In the genomic region with DNA sequence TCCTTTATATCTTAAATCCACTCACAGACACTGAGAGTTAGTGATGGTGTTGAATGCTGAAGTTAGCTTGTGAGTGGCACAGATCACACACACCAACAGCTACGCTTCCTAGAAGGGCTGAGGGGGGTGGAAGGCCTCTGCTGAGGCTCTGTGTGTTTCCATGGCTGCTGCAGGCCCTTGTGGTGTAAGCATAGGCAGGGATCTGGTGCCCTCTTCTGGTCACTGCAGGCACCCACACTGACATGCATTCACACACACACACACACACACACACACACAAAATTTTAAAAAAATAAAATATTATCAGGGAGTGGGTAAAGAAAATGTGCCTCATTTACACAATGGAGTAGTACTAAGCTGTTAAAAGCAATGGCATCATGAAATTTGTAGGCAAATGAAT, we compare ENCODE assay signal across 10 mouse cellular contexts.
A peak's percentile ranks its signal among the peaks of the same experiment; 100 is the strongest.
DNase-seq lines count a peak whose midpoint lies in the region; ATAC-seq and TF ChIP-seq lines count a peak whose summit lies in the region.
"Had no signal": no experiment of that assay in that cellular context is flagged by ENCODE, and none has a peak within 500 bp of the region (broad histone marks: within the 10 kb centered on the region; RNA-seq: fewer than 3 reads in every experiment).

No protein-coding gene starts in this region.

- H3K9ac ChIP-seq in hindbrain, postnatal 0 days (replicated peaks; ENCODE audit: low read length): no peak overlapping the region
- H3K9ac ChIP-seq in heart, embryonic 11.5 days (ENCODE audit: low read depth, low read length): no peak overlapping the region

- H3K27me3 ChIP-seq in hindbrain, postnatal 0 days (ENCODE audit: insufficient read depth, low read length): no peaks in the 10 kb centered on the region
- H3K27me3 ChIP-seq in hindbrain, embryonic 10.5 days (ENCODE audit: insufficient read depth, poor library complexity, severe bottlenecking): no peaks in the 10 kb centered on the region
- no peaks in the 10 kb centered on the region for H3K27me3 ChIP-seq in heart, embryonic 11.5 days (ENCODE audit: control insufficient read depth, insufficient read depth, low read length)

- no peaks in the 10 kb centered on the region for H3K36me3 ChIP-seq in hindbrain, postnatal 0 days (ENCODE audit: insufficient read depth, low read length)
- H3K36me3 ChIP-seq in hindbrain, embryonic 10.5 days: no peaks in the 10 kb centered on the region
- H3K36me3 ChIP-seq in heart, embryonic 11.5 days (ENCODE audit: control insufficient read depth, insufficient read depth, low read length): no peaks in the 10 kb centered on the region

- DNase-seq in hindbrain, postnatal 0 days (ENCODE audit: low spot score): peak; percentile 30
- no peak for DNase-seq in hindbrain, embryonic 10.5 days (ENCODE audit: low spot score)
- DNase-seq in right cerebral cortex, postnatal 14 days: peak; percentile 39
- DNase-seq in right cerebral cortex, postnatal 4 days: no peak
- DNase-seq in thymus, postnatal 36 days: peak; percentile 59 to 70
- no peak for DNase-seq in spleen, postnatal 14 days (ENCODE audit: low spot score in 2 of 2)
- DNase-seq: cerebellum, postnatal 25 days; gastrocnemius, postnatal 14 days had no signal

- peaks cover 16% of the 10 kb centered on the region; the same call in 1 of the 2 replicates for H3K4me1 ChIP-seq in hindbrain, postnatal 0 days (ENCODE audit: insufficient read depth, low read length)
- H3K4me1 ChIP-seq in hindbrain, embryonic 10.5 days (replicated peaks): peaks cover 16% of the 10 kb centered on the region
- no peaks in the 10 kb centered on the region for H3K4me1 ChIP-seq in heart, embryonic 11.5 days (ENCODE audit: control insufficient read depth, insufficient read depth, low read length)

- H3K4me2 ChIP-seq in hindbrain, postnatal 0 days (ENCODE audit: low read depth, low read length): no peak overlapping the region
- H3K4me2 ChIP-seq in heart, embryonic 11.5 days: no peak overlapping the region

- TF ChIP-seq CTCF in hindbrain, postnatal 0 days (IDR thresholded peaks at IDR 0.05; ENCODE audit: low read depth): peak; percentile 60

- no peak overlapping the region for H3K4me3 ChIP-seq in hindbrain, postnatal 0 days (ENCODE audit: low read length)
- no peak overlapping the region for H3K4me3 ChIP-seq in hindbrain, embryonic 10.5 days
- no peak overlapping the region for H3K4me3 ChIP-seq in heart, embryonic 11.5 days (ENCODE audit: low read depth, low read length)

- no peak overlapping the region for H3K27ac ChIP-seq in hindbrain, postnatal 0 days
- H3K27ac ChIP-seq in hindbrain, embryonic 10.5 days: no peak overlapping the region
- no peak overlapping the region for H3K27ac ChIP-seq in heart, embryonic 11.5 days (ENCODE audit: low read depth, low read length)

- ATAC-seq in hindbrain, postnatal 0 days: no peak
- ATAC-seq in common myeloid progenitor, adult 5-6 weeks (replicated peaks; ENCODE audit: low read depth, poor library complexity, severe bottlenecking): peak; percentile 68
- ATAC-seq in heart, embryonic 11.5 days (replicated peaks; ENCODE audit: insufficient number of reproducible peaks, low FRiP score, low TSS enrichment): no peak

- H3K9me3 ChIP-seq in hindbrain, postnatal 0 days (ENCODE audit: low read length): no peaks in the 10 kb centered on the region
- no peaks in the 10 kb centered on the region for H3K9me3 ChIP-seq in hindbrain, embryonic 10.5 days
- no peaks in the 10 kb centered on the region for H3K9me3 ChIP-seq in heart, embryonic 11.5 days (replicated peaks; ENCODE audit: control insufficient read depth, low read length)

- 70% methylated on average over 1 of the region's 1 CpGs for WGBS in hindbrain, postnatal 0 days
- WGBS in hindbrain, embryonic 10.5 days: 81% methylated on average over 1 of the region's 1 CpGs
- 71% methylated on average over 1 of the region's 1 CpGs for WGBS in heart, embryonic 11.5 days (ENCODE audit: insufficient replicate concordance)

Comparison
In these comparisons a context has a peak if more than half of its experiments do, and no peak if none do; other contexts are left out.
1. DNase-seq: peak in hindbrain, postnatal 0 days (single experiment), right cerebral cortex, postnatal 14 days (single experiment) and thymus, postnatal 36 days (2 of 2); none in hindbrain, embryonic 10.5 days (single experiment), right cerebral cortex, postnatal 4 days (single experiment) and spleen, postnatal 14 days (0 of 2).